Mouse (Mus musculus) brain, embryonic 14.5 days (tissue): ENCODE measurements at regions not wholly inside any gene's neighbourhood (a gene's known extent, or its start where the extent isn't known, plus 50 kb on each side); places are given as distances from the start of the nearest gene placed in this dataset.
"Not testable (repeated sequence)": the region's sequence is repeated elsewhere in the genome, so short reads cannot be mapped to it uniquely, and the experiment has no call there.

Experiments
- DNase-seq: peaks from one replicate; pipeline ENCODE4 v3.0.0-alpha.2; 2011; ENCODE audit warnings: low read depth
- CTCF ChIP-seq: fragments of 200-500 bp; IDR thresholded peaks from 2 replicates; pipeline ENCODE4 v1.5.1; 2012; ENCODE audit warnings: inconsistent platforms, mild to moderate bottlenecking, moderate library complexity, borderline replicate concordance; ENCODE audit not compliant: insufficient read depth, insufficient read length; ENCODE audit errors: extremely low read depth
- POLR2A ChIP-seq: fragments of 200-500 bp; IDR thresholded peaks from 2 replicates; pipeline ENCODE4 v1.6.1; 2012; ENCODE audit warnings: mild to moderate bottlenecking, inconsistent platforms, borderline replicate concordance; ENCODE audit not compliant: poor library complexity, insufficient read depth, insufficient read length, severe bottlenecking; ENCODE audit errors: extremely low read depth

- DNase-seq: no peak
- TF ChIP-seq CTCF: no peak
- no peak for TF ChIP-seq POLR2A
These were observed 251.2 kb upstream of the Kcnh8 start for GRCm38 (mm10) chr17:52351293-52351692.

GRCm38 (mm10) chr17:52350696-52351095, 251.8 kb upstream of the Kcnh8 start:
- DNase-seq: no peak
- TF ChIP-seq POLR2A (no peak), CTCF (no peak)

GRCm38 (mm10) chr17:52349872-52350271, 252.6 kb upstream of the Kcnh8 start:
- no peak for DNase-seq
- TF ChIP-seq CTCF (no peak), POLR2A (no peak)

- no peak for DNase-seq
- TF ChIP-seq CTCF (no peak), POLR2A (no peak)
These were observed 253.9 kb upstream of the Kcnh8 start for GRCm38 (mm10) chr17:52348481-52349083.

GRCm38 (mm10) chr17:52320586-52320985, 281.9 kb upstream of the Kcnh8 start:
- TF ChIP-seq CTCF (no peak), POLR2A (no peak)
- no peak for DNase-seq

GRCm38 (mm10) chr17:52316976-52317375, 285.5 kb upstream of the Kcnh8 start:
- TF ChIP-seq POLR2A: no peak
- no peak for TF ChIP-seq CTCF
- no peak for DNase-seq

GRCm38 (mm10) chr17:52315879-52316278, 286.6 kb upstream of the Kcnh8 start:
- TF ChIP-seq POLR2A (no peak), CTCF (no peak)
- DNase-seq: no peak

GRCm38 (mm10) chr17:52315456-52315855, 287.1 kb upstream of the Kcnh8 start:
- DNase-seq: not testable (repeated sequence)

GRCm38 (mm10) chr17:52312043-52312442, 290.5 kb upstream of the Kcnh8 start:
- DNase-seq: no peak
- TF ChIP-seq POLR2A (no peak), CTCF (no peak)

GRCm38 (mm10) chr17:52308789-52309188, 293.7 kb upstream of the Kcnh8 start:
- no peak for TF ChIP-seq POLR2A
- no peak for TF ChIP-seq CTCF
- no peak for DNase-seq

GRCm38 (mm10) chr17:52304133-52304532, 298.4 kb upstream of the Kcnh8 start:
- TF ChIP-seq POLR2A (no peak), CTCF (no peak)
- no peak for DNase-seq

GRCm38 (mm10) chr17:52303320-52303719, 299.2 kb upstream of the Kcnh8 start:
- no peak for DNase-seq
- TF ChIP-seq POLR2A: no peak
- TF ChIP-seq CTCF: no peak

- no peak for DNase-seq
These were observed 302.7 kb upstream of the Kcnh8 start for GRCm38 (mm10) chr17:52299769-52300168.

GRCm38 (mm10) chr17:52285392-52285791, 317.1 kb upstream of the Kcnh8 start:
- TF ChIP-seq CTCF (no peak), POLR2A (no peak)

More at GRCm38 (mm10) chr17:52299769-52300168, 302.7 kb upstream of the Kcnh8 start:
- no peak for TF ChIP-seq POLR2A
- no peak for TF ChIP-seq CTCF

GRCm38 (mm10) chr17:52282264-52282663, 320.2 kb upstream of the Kcnh8 start:
- TF ChIP-seq POLR2A (no peak), CTCF (no peak)
- no peak for DNase-seq

More at GRCm38 (mm10) chr17:52285392-52285791, 317.1 kb upstream of the Kcnh8 start:
- DNase-seq: no peak

GRCm38 (mm10) chr17:52278523-52278922, 324.0 kb upstream of the Kcnh8 start:
- TF ChIP-seq POLR2A (no peak), CTCF (no peak)
- DNase-seq: no peak

- TF ChIP-seq POLR2A: no peak
- no peak for TF ChIP-seq CTCF
- no peak for DNase-seq
These were observed 333.7 kb upstream of the Kcnh8 start for GRCm38 (mm10) chr17:52268792-52269191.
